In the genomic region with DNA sequence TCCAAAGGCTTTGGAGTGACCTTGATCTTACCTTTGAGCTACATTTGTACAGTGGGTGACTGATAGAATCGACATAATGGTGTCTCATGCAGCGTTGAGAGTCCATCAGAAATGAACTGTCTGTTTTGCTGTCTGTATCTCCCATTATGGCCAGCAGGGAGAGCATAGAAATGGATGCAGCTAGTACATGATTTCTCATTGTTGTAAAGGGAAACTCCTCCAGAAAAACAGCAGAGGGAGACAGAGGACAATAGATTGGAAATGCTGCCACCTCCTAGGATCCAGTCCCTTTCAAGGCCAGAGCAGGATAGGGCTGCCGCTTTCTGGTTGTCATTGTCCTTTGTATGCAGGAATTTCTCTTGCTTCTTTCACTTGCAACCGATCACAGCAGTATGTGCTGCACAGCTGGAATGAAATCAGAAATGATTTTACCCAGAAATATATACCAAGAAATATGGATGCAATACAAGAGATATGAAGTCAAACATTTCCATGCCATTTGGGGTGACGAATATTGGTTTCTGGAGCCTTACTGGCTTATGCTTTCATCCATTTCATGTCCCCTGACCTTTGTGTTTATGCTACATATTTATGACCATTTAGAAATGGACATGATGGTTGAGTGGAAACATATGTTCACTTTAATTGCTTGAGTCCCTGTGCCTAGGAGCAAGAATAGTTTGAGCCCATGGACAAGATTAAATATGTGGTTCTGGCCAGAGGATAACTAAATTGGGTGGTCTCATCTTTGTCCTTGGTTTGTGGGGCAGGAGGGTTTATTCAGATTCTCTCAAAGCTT, we compare ENCODE assay signal across 8 mouse cellular contexts. TPM values are rescaled to one million over a fixed set of nuclear protein-coding genes. Genes with fewer than 3 reads are reported as not detected.
DNase-seq lines count a peak whose midpoint lies in the region; ATAC-seq and TF ChIP-seq lines count a peak whose summit lies in the region.
"Had no signal": no experiment of that assay in that cellular context is flagged by ENCODE, and none has a peak within 500 bp of the region (broad histone marks: within the 10 kb centered on the region; RNA-seq: fewer than 3 reads in every experiment).

No protein-coding gene starts in this region.

- no peak overlapping the region for H3K4me2 ChIP-seq in forebrain, postnatal 0 days (ENCODE audit: low read depth)
- no peak overlapping the region for H3K4me2 ChIP-seq in midbrain, embryonic 13.5 days (replicated peaks)

- WGBS in forebrain, postnatal 0 days = 30% methylated on average over 5 of the region's 5 CpGs
- 27% methylated on average over 5 of the region's 5 CpGs for WGBS in midbrain, embryonic 13.5 days

- H3K27ac ChIP-seq in forebrain, postnatal 0 days (ENCODE audit: low read depth, low read length) = no peak overlapping the region
- 0 out of 2 replicates have a peak overlapping the region, but pooled peaks have one; percentile 30 for H3K27ac ChIP-seq in midbrain, embryonic 13.5 days

- no peaks in the 10 kb centered on the region for H3K36me3 ChIP-seq in forebrain, postnatal 0 days (ENCODE audit: insufficient read depth)
- H3K36me3 ChIP-seq in midbrain, embryonic 13.5 days = no peaks in the 10 kb centered on the region

- ATAC-seq in forebrain, postnatal 0 days = peak; percentile 97
- peak; percentile 97 for ATAC-seq in midbrain, embryonic 13.5 days

- no peaks in the 10 kb centered on the region for H3K27me3 ChIP-seq in forebrain, postnatal 0 days (ENCODE audit: insufficient read depth, low read length)
- H3K27me3 ChIP-seq in midbrain, embryonic 13.5 days = no peaks in the 10 kb centered on the region

- H3K9me3 ChIP-seq in forebrain, postnatal 0 days (ENCODE audit: low read length) = no peaks in the 10 kb centered on the region
- H3K9me3 ChIP-seq in midbrain, embryonic 13.5 days = no peaks in the 10 kb centered on the region

- H3K4me3 ChIP-seq in forebrain, postnatal 0 days (ENCODE audit: low read depth, low read length) = no peak overlapping the region
- no peak overlapping the region for H3K4me3 ChIP-seq in midbrain, embryonic 13.5 days (replicated peaks)

- H3K9ac ChIP-seq in forebrain, postnatal 0 days = no peak overlapping the region
- H3K9ac ChIP-seq in midbrain, embryonic 13.5 days (replicated peaks) = no peak overlapping the region

- peak; percentile 89 for TF ChIP-seq CTCF in forebrain, postnatal 0 days (IDR thresholded peaks at IDR 0.05; ENCODE audit: low read depth)

- no peaks in the 10 kb centered on the region for H3K4me1 ChIP-seq in forebrain, postnatal 0 days (ENCODE audit: insufficient read depth)
- H3K4me1 ChIP-seq in midbrain, embryonic 13.5 days (replicated peaks) = no peaks in the 10 kb centered on the region

- DNase-seq in right cerebral cortex, postnatal 10 days (ENCODE audit: low spot score in 2 of 2) = peak; percentile 47
- DNase-seq in right cerebral cortex, postnatal 25 days = no peak
- peak; percentile 42 for DNase-seq in cerebellum, adult 11 months
- DNase-seq in forebrain, postnatal 0 days = peak; percentile 77
- peak; percentile 45 for DNase-seq in kidney, adult 9 months
- DNase-seq in urinary bladder, postnatal 36 days (ENCODE audit: low spot score in 2 of 2) = no peak

RNA-seq across cellular contexts. Expression of a gene that starts 17.0 kb away (rescaled TPM):
- 6.9 and 9.6 TPM in 2 replicates for total RNA-seq in forebrain, postnatal 0 days (2014; rRNA removed)
- 9.0 and 9.2 TPM in 2 replicates for polyA plus RNA-seq in forebrain, postnatal 0 days (2015; fragmentation: Nextera tagmentation; extraction: Ambion mirVana)
- polyA plus RNA-seq in midbrain, embryonic 13.5 days (2015; fragmentation: Nextera tagmentation; extraction: Ambion mirVana) = 5.9 and 7.3 TPM in 2 replicates
- polyA plus RNA-seq: spleen, adult 2 months had no signal

Comparison
In these comparisons a context has a peak if more than half of its experiments do, and no peak if none do; other contexts are left out.
1. DNase-seq: peak in right cerebral cortex, postnatal 10 days (2 of 2), cerebellum, adult 11 months (single experiment), forebrain, postnatal 0 days (single experiment) and kidney, adult 9 months (single experiment); none in right cerebral cortex, postnatal 25 days (single experiment) and urinary bladder, postnatal 36 days (0 of 2).